Mouse (Mus musculus) frontal cortex, adult (tissue): ENCODE data around the gene Cfap100.

ENCODE experiments used
- ATAC-seq: cut with Nextera tagmentation; 2 replicates; pipeline ENCODE4 v1.9.2; 2017; ENCODE audit warnings: mild to moderate bottlenecking, moderate library complexity, mixed read lengths; ENCODE audit not compliant: low TSS enrichment

Cfap100 gene

DNA sequence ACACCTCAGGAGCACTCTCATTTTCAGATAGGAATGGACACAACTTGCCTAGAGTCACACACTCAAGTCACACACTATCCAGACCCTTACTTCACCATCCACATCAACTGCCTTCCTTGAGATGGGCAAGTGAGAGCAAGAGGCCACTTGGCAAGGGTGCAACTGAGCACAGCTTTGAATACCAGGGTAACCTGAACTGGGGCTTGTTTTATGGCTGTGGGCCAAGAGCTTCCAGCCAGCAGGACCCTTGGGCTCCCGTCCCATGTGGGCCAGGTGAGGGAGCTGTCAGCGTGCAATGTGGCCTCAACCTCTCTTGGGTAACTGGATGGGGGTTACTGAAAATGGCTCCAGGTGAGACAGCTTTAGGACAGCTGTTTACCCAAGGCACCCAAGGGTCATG is 28.8 kb upstream of the Cfap100 start:
- ATAC-seq: no peak

DNA sequence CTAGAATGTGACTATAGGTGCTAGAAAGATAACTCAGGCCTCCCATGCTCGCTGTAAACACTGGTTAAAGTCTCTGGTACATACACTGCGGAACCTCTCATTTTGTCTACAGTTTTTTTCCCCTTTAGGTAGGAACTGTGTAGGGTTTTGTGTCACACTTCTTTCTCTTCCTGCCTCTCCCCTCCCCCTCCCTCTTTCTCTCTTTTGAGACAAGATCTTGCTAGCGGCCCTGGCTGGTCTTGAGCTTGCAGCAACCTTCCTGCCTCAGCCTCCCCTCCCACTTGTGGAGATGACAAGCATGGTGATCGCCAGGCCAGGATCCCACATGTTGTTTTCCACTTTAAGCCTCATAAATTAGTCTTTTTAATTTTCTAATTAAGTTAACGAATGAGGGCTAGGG is 25.2 kb upstream of the Cfap100 start:
- ATAC-seq: no peak

DNA sequence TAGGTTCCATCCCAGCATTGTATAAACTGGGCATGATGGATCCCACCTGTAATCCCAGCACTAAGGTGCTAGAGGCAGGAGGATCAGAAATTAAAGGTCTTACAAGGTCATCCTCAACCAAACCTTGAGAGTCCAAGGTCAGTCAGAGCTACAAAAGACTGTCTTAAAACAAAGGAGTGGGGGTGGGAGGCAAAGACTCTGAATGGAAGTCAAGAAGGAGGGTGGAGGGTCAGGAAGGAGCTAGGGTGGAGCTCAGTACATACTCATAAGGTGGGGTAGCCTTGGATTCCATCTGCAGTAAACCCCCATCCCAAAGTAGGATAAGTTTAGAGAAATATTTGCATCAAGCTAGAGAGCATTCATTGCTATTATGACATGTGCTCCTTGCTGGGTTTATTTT is 24.0 kb upstream of the Cfap100 start:
- no peak for ATAC-seq

DNA sequence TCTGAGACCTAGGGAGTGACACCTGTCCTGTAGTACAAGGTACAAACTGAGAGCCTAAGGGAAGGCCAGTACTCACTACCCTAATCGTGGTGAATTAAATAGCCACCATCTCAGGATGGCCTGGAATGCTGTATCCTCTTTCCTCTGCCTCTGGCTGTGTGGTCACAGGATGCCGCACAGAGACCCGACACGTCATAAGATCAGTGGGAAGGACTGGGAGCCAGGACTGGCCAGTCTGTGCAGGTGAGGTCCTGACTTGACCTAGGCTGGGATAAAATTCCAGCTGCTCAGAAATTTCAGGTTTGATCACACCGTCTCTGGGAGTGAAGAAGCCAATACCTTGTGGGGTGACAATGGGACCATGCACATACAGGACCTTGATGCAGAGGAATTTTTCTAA is 22.9 kb upstream of the Cfap100 start:
- no peak for ATAC-seq

DNA sequence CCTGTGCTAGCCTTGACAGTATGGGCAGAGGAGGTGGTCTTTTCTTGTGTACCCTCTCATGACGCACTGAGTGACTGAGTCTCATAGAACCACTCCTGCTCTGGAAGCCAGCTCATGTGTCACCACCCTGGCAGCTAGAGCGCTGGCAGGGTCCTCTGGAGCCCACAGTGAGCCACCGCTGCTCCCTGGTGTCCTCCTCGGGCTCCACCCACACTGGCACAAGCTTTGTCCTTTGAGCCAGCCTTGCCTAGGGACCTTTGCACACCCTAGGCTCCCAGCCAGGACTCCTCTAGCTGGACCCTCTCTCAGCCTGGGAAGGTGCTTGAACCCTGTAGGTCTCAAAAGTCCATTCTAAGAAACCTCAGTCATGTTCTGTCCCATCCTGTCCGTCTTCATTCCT is 22.1 kb upstream of the Cfap100 start:
- ATAC-seq: peak; percentile 68; the same call in 1 of the 2 replicates

DNA sequence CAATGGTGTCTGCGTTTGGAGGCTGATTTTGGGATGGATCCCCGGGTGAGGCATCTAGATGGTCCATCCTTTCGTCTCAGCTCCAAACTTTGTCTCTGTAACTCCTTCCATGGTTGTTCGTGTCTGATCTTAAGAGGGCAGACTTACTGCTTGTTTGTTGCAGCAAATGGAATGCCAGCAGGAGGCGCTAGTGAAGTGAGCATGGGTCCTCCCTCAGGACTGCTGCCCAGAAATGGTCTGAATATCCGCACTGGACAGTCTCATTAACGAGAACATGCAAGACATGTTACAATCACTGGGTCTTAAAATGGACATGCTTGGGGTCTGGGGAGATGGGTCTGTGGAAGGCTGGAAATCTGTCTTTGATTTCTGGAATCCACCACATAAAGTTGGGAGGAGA is 21.6 kb upstream of the Cfap100 start:
- ATAC-seq: peak; percentile 81

DNA sequence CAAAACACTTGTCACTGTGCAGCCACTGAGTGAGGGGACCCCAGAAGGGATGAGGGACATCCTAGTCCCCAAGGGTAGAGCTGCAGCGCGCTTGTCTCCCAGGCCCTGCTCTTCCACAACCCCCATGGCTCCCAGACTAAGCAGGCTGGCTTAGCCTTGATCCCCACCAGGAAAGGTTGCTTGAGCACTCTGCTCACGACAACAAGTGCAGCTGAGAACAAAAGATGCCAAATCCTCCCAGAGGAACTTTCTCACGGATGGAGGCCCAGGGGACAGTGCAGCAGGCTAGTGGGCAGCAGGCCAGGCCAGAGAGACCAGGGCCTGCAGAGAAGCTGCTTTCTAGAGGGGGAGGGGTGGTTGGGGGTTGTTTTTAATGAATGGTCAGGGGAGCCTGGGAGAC is 18.3 kb upstream of the Cfap100 start:
- ATAC-seq: no peak

DNA sequence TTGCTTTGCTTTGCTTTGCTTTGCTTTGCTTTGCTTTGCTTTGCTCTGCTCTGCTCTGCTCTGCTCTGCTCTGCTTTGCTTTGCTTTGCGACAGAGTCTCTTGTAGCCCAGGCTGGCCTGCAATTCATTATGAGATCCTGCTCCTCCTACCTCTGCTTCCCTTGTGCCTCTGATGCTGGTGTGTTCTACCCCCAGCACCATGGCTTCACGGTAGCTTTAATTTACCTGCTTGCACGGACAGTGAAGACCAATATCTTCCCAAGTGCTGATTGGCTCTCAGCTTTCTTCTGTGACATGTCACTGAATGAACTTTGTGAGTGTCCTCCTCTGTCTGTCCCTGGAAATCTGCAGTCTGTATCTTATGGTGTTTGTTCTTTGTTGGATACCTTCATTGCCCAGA is 8.4 kb upstream of the Cfap100 start:
- no peak for ATAC-seq

DNA sequence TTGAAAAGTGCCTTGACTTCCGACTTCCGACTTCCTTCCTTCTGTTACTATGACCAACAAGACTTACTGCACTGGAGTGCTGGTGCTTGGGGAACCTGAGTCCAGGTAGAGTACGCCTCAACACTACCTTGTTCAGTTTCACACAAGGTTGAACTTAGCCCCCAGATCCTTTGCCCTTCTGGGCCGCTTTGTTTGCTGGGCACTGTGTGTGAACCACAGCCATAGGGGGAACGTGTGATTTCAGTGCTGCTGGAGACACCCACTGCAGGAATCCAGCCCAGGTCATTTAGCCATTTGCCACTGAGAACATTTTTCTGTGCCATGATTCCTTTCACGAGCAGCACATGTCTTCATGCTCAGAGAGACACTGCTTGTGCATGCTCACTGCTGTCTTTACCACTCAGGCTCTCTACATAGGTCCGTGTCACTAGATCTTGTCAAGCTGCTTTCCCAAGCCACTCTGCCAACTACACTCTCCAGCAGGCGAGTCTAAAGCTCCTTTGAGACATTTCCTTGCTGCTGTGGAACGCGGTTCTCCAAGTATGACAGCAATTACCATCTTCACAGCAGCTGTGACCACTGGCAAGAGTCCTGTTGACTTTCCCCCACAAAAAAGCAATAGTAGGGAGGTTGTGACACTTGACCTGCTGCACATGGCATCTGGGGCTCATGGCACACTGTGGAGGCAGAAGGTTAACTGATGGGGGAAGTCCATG is 7.8 kb upstream of the Cfap100 start:
- no peak for ATAC-seq

DNA sequence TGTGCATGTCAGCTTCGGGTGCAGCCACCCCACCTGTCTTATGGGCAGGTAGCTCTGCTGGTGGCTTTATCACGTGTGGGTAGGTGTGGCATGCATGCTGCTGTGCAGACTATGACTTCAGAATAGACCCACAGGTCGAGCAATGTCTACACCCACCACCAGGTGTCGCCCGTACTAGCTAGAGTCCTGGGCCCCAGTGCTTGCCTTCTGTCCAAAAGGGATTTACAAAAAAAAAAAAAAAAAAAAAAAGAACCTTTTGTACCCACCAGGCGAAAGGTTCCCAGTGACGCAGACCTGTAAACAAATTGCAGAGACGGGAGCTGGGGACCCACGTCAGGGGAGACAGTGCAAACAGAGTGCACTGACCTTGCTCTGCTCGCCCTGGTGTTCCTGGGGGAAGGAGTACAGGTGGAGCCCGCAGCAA is 6.6 kb upstream of the Cfap100 start:
- peak; percentile 68 for ATAC-seq

DNA sequence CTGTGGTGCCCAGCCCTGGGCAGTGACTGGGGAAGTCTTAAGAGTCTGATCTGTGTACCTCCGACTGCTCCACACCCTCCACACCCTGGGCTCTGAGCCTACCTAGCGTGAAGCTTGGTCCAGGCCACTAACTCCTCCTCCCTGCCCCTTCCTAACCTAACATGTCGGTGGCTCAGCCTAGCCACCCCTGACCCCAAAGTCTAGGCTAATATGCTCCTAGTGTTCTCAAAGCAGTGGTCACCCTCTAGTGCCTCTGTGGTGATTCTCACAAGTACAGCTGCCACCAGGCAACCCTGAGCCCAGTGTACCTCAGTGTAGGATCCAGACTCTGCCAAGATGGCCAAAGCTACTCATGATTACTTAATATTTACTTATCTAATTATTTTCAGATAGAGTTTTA is 6.1 kb upstream of the Cfap100 start:
- no peak for ATAC-seq

DNA sequence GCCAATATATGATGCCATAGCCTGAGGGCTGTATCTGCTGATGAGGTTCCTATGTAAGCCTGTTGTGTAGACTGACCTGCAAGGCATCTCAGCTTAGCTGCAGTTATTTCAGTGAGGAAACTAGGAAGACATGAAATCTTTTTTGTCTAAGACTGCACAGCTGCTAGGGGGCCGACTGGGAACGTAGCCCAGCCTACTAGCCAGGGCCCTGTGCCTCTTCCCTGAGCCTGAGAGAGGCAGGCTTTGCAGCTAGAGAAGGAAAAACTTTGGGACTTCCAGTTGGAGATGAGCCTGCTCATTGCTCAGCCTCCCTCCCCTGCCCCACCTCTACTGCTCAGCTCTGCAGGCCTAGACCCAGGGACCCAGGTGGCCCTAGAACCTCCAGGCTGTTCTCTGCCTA is 2.9 kb upstream of the Cfap100 start:
- peak; percentile 51 for ATAC-seq

DNA sequence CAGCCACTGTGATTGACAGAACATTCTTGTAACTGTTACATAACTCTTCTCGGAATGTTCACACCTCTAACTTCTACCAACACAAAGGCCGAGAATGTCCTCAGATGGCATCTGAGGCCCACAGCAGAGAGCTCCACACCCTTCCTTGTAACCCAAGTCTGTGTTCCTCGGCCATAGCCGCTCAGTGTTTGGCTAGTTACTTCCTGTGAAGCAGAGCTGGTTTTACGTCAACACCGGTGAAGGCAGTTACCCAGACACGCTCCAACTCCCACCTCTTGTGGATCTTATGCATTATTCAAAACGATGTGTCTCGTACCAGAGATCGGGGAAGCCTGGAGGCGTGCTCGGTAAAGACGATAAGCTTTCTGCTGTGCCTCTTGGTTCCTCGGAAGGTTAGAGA is 1.3 kb upstream of the Cfap100 start:
- ATAC-seq: peak; percentile 78

DNA sequence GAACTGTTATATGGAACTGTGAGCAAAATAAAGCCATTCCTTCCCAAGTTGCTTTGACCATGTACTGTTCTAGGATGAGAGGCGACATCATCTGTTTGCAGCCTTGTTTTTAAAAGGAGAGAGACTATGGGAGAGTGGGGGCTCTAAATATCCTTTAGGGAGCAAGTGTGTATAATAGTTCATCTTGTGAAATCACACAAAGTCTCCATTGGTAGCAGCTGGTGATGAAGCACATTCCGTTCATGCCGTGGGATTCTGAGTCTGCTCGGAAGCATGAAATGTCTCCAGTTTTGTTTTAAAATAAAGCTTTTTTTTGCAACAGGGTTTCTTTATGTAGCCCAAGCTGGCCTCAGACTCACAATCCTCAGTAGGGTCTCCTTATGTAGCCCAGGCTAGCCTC is 2.6 kb downstream of the Cfap100 start:
- no peak for ATAC-seq

DNA sequence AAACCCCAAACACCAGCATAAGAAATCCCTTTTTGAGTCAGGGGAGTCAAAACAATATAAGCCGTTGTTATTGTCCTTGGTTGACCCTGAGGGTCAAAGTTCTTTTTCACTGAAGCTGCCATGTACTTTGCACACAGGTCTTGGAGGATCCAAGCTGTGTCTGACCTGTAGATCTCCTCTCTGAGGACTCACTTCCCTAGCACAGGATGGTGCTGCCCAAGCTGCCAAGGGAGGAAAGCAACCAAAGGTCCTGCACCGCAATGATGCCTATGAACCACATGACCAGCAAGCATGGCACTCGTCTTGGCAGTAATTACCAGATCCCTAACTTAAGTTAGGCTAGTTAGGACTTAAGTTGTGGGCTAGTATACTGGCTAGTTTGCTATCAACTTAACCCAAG is 3.2 kb downstream of the Cfap100 start:
- no peak for ATAC-seq

DNA sequence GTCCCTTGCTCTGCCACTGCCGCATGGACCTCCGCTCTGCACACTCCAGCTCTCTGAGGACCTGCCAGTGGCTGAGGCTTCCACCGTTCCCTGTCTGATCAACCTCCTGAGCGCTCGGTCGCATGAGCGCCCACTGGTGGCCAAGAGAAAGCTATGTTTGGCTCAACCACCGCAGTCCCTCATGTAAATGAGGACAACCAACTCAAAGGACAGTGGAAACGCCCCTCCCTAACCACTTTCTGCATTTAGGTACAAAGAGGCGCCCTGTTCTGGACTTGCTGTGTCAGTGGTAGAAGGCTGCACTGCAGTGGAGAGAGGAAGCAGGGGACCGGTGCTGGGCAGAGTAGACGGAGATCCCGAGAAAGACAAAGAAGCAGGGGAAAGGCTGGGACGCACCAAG is 6.0 kb downstream of the Cfap100 start:
- ATAC-seq: peak; percentile 96

DNA sequence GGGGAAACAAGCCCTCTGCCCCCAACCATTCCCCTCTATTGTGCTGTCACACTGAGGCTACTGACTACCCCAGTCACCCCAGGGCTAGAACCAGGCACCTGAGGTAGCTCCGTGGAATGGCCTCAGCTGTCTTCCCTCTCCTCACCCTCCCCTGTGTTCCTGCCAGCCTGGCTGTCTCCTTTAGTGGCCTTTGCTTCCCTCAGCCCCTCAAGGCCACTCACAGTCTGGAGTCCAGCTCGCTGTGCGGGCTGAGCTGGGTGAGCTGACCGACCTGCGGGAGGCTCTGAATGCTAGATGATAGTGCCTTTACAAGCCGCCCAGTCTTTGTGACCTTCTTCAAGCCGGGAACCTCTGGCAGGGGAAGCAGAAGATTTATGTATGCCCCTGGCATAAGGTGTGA is 16.7 kb downstream of the Cfap100 start:
- ATAC-seq: no peak

DNA sequence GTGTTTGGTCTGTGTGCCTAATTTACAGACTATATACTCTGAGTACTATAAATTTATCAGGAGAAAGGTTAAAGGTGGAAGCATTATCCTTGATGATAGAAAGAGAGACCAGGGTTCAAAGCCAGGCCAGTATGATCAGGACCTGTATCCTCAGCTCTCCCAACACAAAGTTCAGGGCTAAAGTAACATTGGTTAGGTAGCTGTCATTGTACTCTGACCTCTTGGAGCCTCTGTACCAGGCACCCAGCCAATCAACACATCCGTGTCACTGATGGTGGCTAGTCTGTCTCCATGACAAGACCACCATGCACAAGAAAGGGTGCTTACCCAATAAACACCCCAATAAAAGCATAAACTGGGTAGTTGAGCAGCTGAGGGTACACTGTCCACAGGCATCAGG is 17.6 kb downstream of the Cfap100 start:
- ATAC-seq: no peak

DNA sequence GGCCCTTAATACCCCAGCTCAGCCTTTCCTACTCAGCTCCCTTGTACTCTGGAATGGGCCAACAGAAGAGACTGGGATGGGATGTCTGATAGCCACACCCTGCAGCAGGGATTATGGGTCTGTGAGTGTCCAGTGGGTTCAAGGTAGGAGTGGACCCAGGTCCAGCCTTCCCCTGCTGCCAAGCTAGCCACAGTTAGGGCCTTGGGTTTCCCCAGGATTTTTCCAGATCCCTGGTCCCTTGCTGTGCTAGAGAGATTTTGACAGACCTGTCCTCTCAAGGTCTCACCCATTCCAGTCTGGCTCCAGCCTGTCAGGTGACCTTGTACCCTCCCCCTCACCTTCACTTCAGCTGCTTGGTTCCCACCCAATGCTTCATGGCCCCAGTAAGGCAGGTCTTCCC is 20.0 kb downstream of the Cfap100 start:
- ATAC-seq: no peak

DNA sequence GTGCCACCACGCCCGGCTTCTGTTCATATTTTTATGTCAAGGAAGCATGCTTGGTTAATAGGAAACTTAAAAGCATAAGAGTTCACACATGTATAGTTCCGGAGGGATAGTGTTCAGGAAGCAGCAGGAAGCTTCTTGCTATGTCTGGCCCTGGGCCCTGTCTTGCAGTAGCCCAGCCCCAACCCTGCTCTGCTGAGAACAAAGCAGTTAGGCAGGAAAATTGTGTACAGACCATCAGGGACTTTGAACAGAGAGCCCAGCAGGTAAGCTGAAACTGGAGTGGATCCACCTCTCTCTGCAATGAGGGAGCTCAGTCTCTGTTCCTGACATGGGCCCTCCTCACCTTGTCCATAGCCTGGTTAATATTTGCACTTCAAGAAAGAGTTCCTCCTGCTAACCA is 31.3 kb downstream of the Cfap100 start:
- no peak for ATAC-seq

DNA sequence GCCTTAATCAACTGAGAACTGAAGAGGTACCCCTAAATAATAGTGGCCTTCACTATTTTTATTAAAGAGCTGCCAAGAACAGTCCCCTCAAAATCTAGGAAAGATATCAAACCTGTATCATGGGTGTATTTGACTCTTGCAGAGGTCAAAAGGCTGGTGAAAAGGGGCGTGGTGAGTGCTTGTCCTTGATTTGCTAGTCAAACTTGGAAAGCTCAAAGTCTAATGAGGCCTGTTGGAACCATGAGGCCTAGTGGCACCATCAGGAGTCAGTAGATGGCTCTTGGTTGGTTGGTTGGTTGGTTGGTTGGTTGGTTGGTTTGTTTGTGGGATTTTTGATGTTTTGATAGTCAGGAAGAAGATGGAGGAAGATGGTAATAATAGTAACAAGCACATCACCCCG is 32.8 kb downstream of the Cfap100 start:
- ATAC-seq: no peak

DNA sequence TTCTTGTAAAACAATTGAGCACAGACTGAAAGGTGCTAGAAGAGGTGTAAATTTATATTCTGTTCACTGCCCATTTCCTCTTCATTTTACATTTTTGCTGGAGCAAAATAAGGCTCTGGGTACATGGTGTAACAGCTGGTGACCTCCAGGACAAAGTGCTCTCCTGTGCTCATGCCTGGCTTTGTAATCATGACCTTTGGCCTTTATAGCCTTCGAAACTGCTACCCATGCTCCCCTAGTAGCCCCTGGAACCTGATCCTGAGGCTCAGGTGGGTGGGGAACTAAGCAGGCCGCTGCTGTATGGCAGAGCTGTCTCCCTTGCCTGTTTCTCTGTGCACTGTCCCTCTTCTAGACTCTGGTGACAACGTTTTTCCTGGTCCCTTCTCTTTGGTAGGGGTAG is 34.6 kb downstream of the Cfap100 start:
- ATAC-seq: no peak

DNA sequence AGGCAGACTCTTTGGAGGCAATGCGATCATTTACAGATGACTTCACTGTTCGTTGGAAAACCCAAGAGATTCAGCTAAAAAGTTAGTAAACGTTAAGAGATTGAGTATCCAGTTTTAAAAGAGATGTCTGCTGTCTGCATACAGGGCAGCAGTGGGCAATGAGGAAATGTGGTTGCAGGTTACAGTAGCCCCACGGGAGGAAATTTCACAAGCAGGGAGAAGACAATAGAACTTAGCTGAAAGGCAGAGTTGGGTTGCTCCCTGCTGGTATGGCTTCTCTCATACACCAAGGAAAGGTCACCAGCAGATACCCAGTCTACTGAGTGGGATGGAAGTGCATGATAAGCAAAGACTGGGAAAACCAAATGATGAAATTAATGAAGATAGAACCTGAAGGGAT is 38.0 kb downstream of the Cfap100 start:
- ATAC-seq: no peak

DNA sequence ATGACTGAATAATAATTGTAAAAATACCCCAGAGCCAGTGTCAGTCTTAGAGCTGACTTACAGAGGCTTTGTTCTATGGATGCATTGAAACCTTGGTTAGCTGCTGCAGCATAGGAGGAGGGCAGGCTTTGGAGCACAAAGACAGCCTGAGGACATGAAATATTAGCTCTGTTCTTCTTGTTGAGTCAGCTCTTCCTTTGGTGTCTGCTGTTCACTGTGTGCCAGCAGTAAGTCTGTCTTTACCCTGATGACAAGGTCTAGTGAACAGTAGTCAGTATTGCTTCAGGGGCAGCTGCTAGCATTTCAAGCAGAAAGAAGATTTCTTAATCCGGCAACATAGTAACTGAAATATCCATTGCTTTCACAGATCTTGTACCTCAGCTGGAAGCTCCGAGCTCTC is 47.1 kb downstream of the Cfap100 start:
- ATAC-seq: 0 out of 2 replicates have a peak, but pooled peaks have one; percentile 15
